Mouse (Mus musculus): ENCODE results near the gene Sectm1a.

DNA sequence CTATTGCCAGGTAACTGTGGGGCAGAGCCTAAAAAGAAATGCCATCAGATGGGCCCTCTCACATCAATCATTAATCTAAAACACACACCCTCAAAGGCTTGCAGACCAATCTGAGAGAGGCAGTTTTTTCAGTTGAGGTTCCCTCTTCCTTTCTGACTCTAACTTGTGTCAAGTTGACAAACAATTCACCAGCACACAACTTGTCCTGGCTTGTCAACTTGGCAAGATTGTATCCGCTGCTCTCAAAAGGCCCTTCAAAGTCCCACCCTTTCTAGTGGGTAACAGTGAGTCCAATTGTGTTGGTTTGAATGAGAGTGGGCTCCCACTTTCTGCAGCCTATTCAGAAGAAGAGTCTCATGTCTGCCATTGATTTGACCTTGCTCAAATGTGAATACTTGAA lies 35.7 kb downstream of the Sectm1a start:
- TF ChIP-seq CTCF (IDR thresholded peaks at IDR 0.05; ENCODE audit: borderline replicate concordance, insufficient read depth, low read depth, low read length) (no peak), POLR2A (IDR thresholded peaks at IDR 0.05; ENCODE audit: borderline replicate concordance, insufficient read depth, low read length) (no peak)
